Comparison of ENCODE assay signal across 10 mouse cellular contexts in genomic region chr9:23071006-23071405, GRCm38 (mm10).
A peak's percentile ranks its signal among the peaks of the same experiment; 100 is the strongest.
DNase-seq lines count a peak whose midpoint lies in the region; ATAC-seq and TF ChIP-seq lines count a peak whose summit lies in the region.
"Had no signal": no experiment of that assay in that cellular context is flagged by ENCODE, and none has a peak within 500 bp of the region (broad histone marks: within the 10 kb centered on the region; RNA-seq: fewer than 3 reads in every experiment).

No protein-coding gene starts in this region.

- H3K27ac ChIP-seq in brown adipose tissue, adult 24 weeks (replicated peaks; ENCODE audit: low read depth, low read length): 0 out of 2 replicates have a peak overlapping the region, but pooled peaks have one; percentile 14
- H3K27ac ChIP-seq in heart, embryonic 12.5 days (ENCODE audit: poor library complexity, severe bottlenecking): peak overlapping the region; percentile 7; the same call in 1 of the 2 replicates
- no peak overlapping the region for H3K27ac ChIP-seq in left cerebral cortex, adult 2 months
- H3K27ac ChIP-seq: limb, embryonic 15.5 days had no signal

- DNase-seq in adipocyte (ENCODE audit: low spot score): peak; percentile 60
- peak; percentile 18 to 27 for DNase-seq in lung, adult 18-20 months
- DNase-seq in left cerebral cortex, adult 2 months (ENCODE audit: extremely low spot score in 1 of 2, low spot score in 2 of 2): no peak
- no peak for DNase-seq in layer of hippocampus, adult 11-12 months (ENCODE audit: low spot score)
- DNase-seq in right cerebral cortex, postnatal 36 days (ENCODE audit: low spot score in 2 of 2): no peak
- DNase-seq: cerebellum, postnatal 10 days; thymus, postnatal 4 days had no signal

- H3K9me3 ChIP-seq in heart, embryonic 12.5 days (replicated peaks): no peaks in the 10 kb centered on the region
- H3K9me3 ChIP-seq: limb, embryonic 15.5 days had no signal

- intact Hi-C loops in left cerebral cortex, adult 2 months (cut with DNase I): no loop called here

- no peaks in the 10 kb centered on the region for H3K36me3 ChIP-seq in heart, embryonic 12.5 days
- H3K36me3 ChIP-seq: limb, embryonic 15.5 days had no signal

- H3K27me3 ChIP-seq in heart, embryonic 12.5 days (replicated peaks): no peaks in the 10 kb centered on the region
- H3K27me3 ChIP-seq: limb, embryonic 15.5 days had no signal

- no peaks in the 10 kb centered on the region for H3K4me1 ChIP-seq in brown adipose tissue, adult 24 weeks (ENCODE audit: control insufficient read depth, insufficient read depth, insufficient read length, low read length)
- H3K4me1 ChIP-seq in heart, embryonic 12.5 days (replicated peaks): peaks cover 13% of the 10 kb centered on the region
- H3K4me1 ChIP-seq: limb, embryonic 15.5 days had no signal

- WGBS in heart, embryonic 12.5 days: 36% methylated on average over 2 of the region's 2 CpGs

- TF ChIP-seq CTCF in left cerebral cortex, adult 2 months (IDR thresholded peaks at IDR 0.05): no peak

- no peak overlapping the region for H3K9ac ChIP-seq in heart, embryonic 12.5 days
- H3K9ac ChIP-seq: limb, embryonic 15.5 days had no signal

- no peak overlapping the region for H3K4me2 ChIP-seq in heart, embryonic 12.5 days
- H3K4me2 ChIP-seq: limb, embryonic 15.5 days had no signal

- no peak overlapping the region for H3K4me3 ChIP-seq in brown adipose tissue, adult 24 weeks (ENCODE audit: insufficient read depth, low read depth, low read length)
- no peak overlapping the region for H3K4me3 ChIP-seq in heart, embryonic 12.5 days
- H3K4me3 ChIP-seq in left cerebral cortex, adult 2 months: no peak overlapping the region
- H3K4me3 ChIP-seq: limb, embryonic 15.5 days had no signal

- no peak for ATAC-seq in heart, embryonic 12.5 days (ENCODE audit: insufficient number of reproducible peaks, low FRiP score)

Comparison
In these comparisons a context has a peak if more than half of its experiments do, and no peak if none do; other contexts are left out.
1. DNase-seq: peak in adipocyte (single experiment) and lung, adult 18-20 months (2 of 2); none in left cerebral cortex, adult 2 months (0 of 2), layer of hippocampus, adult 11-12 months (single experiment) and right cerebral cortex, postnatal 36 days (0 of 2).